ENCODE assay signal across 8 mouse cellular contexts in genomic region chr4:45084895-45085290, GRCm38 (mm10). TPM values are rescaled to one million over a fixed set of nuclear protein-coding genes. Genes with fewer than 3 reads are reported as not detected.
DNase-seq lines count a peak whose midpoint lies in the region; ATAC-seq and TF ChIP-seq lines count a peak whose summit lies in the region.

No protein-coding gene starts in this region.

- H3K27me3 ChIP-seq in erythroblast, embryonic 14.5 days (ENCODE audit: control insufficient read depth) = 0 out of 2 replicates have a peak, but pooled peaks cover 2% of the 10 kb centered on the region
- no peaks in the 10 kb centered on the region; the same call in 1 of the 2 replicates for H3K27me3 ChIP-seq in spleen, adult 2 months (ENCODE audit: control insufficient read depth, insufficient read depth, low read length)
- H3K27me3 ChIP-seq in limb, embryonic 14.5 days (ENCODE audit: control insufficient read depth, insufficient read depth, low read length) = no peaks in the 10 kb centered on the region
- no peaks in the 10 kb centered on the region for H3K27me3 ChIP-seq in stomach, postnatal 0 days (ENCODE audit: control insufficient read depth, insufficient read depth, low read length)

- WGBS in spleen, adult 2 months = 52% methylated on average over 8 of the region's 8 CpGs
- 33% methylated on average over 8 of the region's 8 CpGs for WGBS in limb, embryonic 14.5 days
- 23% methylated on average over 8 of the region's 8 CpGs for WGBS in stomach, postnatal 0 days

- peaks cover 67% of the 10 kb centered on the region for H3K4me1 ChIP-seq in erythroblast, embryonic 14.5 days (ENCODE audit: control insufficient read depth)
- no peaks in the 10 kb centered on the region for H3K4me1 ChIP-seq in spleen, adult 2 months (ENCODE audit: control insufficient read depth, insufficient read depth, insufficient read length)
- H3K4me1 ChIP-seq in limb, embryonic 14.5 days (ENCODE audit: control insufficient read depth, insufficient read depth, low read length) = peaks cover 11% of the 10 kb centered on the region
- 0 out of 2 replicates have a peak, but pooled peaks cover 4% of the 10 kb centered on the region for H3K4me1 ChIP-seq in stomach, postnatal 0 days (replicated peaks; ENCODE audit: control insufficient read depth, insufficient read depth)

- TF ChIP-seq POLR2A in spleen, adult 2 months (IDR thresholded peaks at IDR 0.05; ENCODE audit: low read depth, low read length) = no peak
- TF ChIP-seq POLR2A in limb, embryonic 14.5 days (IDR thresholded peaks at IDR 0.05; ENCODE audit: borderline replicate concordance, extremely low read depth, insufficient read depth, insufficient read length) = no peak

- no peak for TF ChIP-seq CTCF in spleen, adult 2 months (IDR thresholded peaks at IDR 0.05; ENCODE audit: extremely low read depth, insufficient read depth, insufficient read length, insufficient replicate concordance)
- TF ChIP-seq CTCF in stomach, postnatal 0 days (IDR thresholded peaks at IDR 0.05; ENCODE audit: low read depth) = 0 out of 2 replicates have a peak, but pooled peaks have one; percentile 21

- H3K4me2 ChIP-seq in limb, embryonic 14.5 days (replicated peaks; ENCODE audit: low read depth, low read length, severe bottlenecking) = peak overlapping the region; percentile 66
- H3K4me2 ChIP-seq in stomach, postnatal 0 days (replicated peaks; ENCODE audit: low read depth) = peak overlapping the region; percentile 93

- H3K9ac ChIP-seq in limb, embryonic 14.5 days (ENCODE audit: low read depth, low read length, severe bottlenecking) = 0 out of 2 replicates have a peak overlapping the region, but pooled peaks have one; percentile 32
- H3K9ac ChIP-seq in stomach, postnatal 0 days (ENCODE audit: low read length) = peak overlapping the region; percentile 89

- H3K27ac ChIP-seq in spleen, adult 2 months (ENCODE audit: insufficient read depth, low read length) = no peak overlapping the region
- H3K27ac ChIP-seq in limb, embryonic 14.5 days (replicated peaks; ENCODE audit: low read depth, low read length) = peak overlapping the region; percentile 80
- peak overlapping the region; percentile 53 for H3K27ac ChIP-seq in stomach, postnatal 0 days (replicated peaks)

- ATAC-seq in erythroblast, adult 5-6 weeks (replicated peaks; ENCODE audit: low FRiP score, poor library complexity, severe bottlenecking) = no peak
- ATAC-seq in limb, embryonic 14.5 days (ENCODE audit: low FRiP score, low read depth) = 0 out of 2 replicates have a peak, but pooled peaks have one; percentile 5
- ATAC-seq in stomach, postnatal 0 days (ENCODE audit: low FRiP score, low TSS enrichment) = peak; percentile 5; the same call in 1 of the 2 replicates

- no peak for DNase-seq in spleen, adult 2 months (ENCODE audit: low read depth in 1 of 2, low spot score in 2 of 2)
- DNase-seq in spleen, adult 12 weeks (ENCODE audit: low spot score) = no peak
- DNase-seq in limb, embryonic 14.5 days (ENCODE audit: low spot score) = peak; percentile 8
- no peak for DNase-seq in stomach, postnatal 0 days (ENCODE audit: low spot score)
- no peak for DNase-seq in urinary bladder, adult 18-20 months (ENCODE audit: low spot score in 2 of 2)
- no peak for DNase-seq in ovary, postnatal 10 days (ENCODE audit: low spot score)

- TF ChIP-seq EP300 in stomach, postnatal 0 days (optimal IDR thresholded peaks at IDR 0.05) = no peak

- H3K4me3 ChIP-seq in erythroblast, embryonic 14.5 days (replicated peaks) = peak overlapping the region; percentile 88
- H3K4me3 ChIP-seq in spleen, adult 2 months (ENCODE audit: extremely low read depth, insufficient read depth, insufficient read length) = peak overlapping the region; percentile 73
- H3K4me3 ChIP-seq in limb, embryonic 14.5 days (replicated peaks; ENCODE audit: low read length) = peak overlapping the region; percentile 91
- H3K4me3 ChIP-seq in stomach, postnatal 0 days (ENCODE audit: low read depth, low read length) = peak overlapping the region; percentile 80

- H3K36me3 ChIP-seq in erythroblast, embryonic 14.5 days (ENCODE audit: control insufficient read depth) = peaks cover 3% of the 10 kb centered on the region; the same call in 1 of the 2 replicates
- no peaks in the 10 kb centered on the region for H3K36me3 ChIP-seq in spleen, adult 2 months (ENCODE audit: control insufficient read depth, insufficient read depth, low read length)
- no peaks in the 10 kb centered on the region for H3K36me3 ChIP-seq in limb, embryonic 14.5 days (ENCODE audit: control insufficient read depth, insufficient read depth, low read length)
- H3K36me3 ChIP-seq in stomach, postnatal 0 days (ENCODE audit: control insufficient read depth, insufficient read depth, low read length) = no peaks in the 10 kb centered on the region

- peaks cover 2% of the 10 kb centered on the region; the same call in 1 of the 2 replicates for H3K9me3 ChIP-seq in erythroblast, embryonic 14.5 days (ENCODE audit: control insufficient read depth, low read length)
- no peaks in the 10 kb centered on the region for H3K9me3 ChIP-seq in limb, embryonic 14.5 days (ENCODE audit: control insufficient read depth, low read length)
- no peaks in the 10 kb centered on the region for H3K9me3 ChIP-seq in stomach, postnatal 0 days (ENCODE audit: control insufficient read depth, low read length)

RNA-seq across cellular contexts. Expression of gene Fbxo10, which starts 0.5 kb away (rescaled TPM):
- polyA plus RNA-seq in erythroblast, embryonic 14.5 days (2012) = 0.60 and 0.71 TPM in 2 replicates
- 2.1 and 7.1 TPM in 2 replicates for total RNA-seq in erythroblast, adult 5-6 weeks (2015; ENCODE audit: low replicate concordance)
- 4.0 and 5.5 TPM in 2 replicates for total RNA-seq in erythroblast, adult 5-6 weeks (2017; ENCODE audit: low replicate concordance)
- 5.2 and 6.6 TPM in 2 replicates for polyA plus RNA-seq in spleen, adult 2 months (2012; rRNA removed)
- polyA plus RNA-seq in limb, embryonic 14.5 days (2012; rRNA removed) = 28.9 and 34.0 TPM in 2 replicates
- polyA plus RNA-seq in limb, embryonic 14.5 days (2014; fragmentation: Nextera tagmentation; extraction: Ambion mirVana) = 15.0 and 16.4 TPM in 2 replicates
- polyA plus RNA-seq in stomach, postnatal 0 days (2015; fragmentation: Nextera tagmentation; extraction: Ambion mirVana) = 3.7 and 4.1 TPM in 2 replicates

RNA-seq across cellular contexts. Expression of gene Tomm5, which starts 23.0 kb away (rescaled TPM):
- 1.9 and 3.5 TPM in 2 replicates for polyA plus RNA-seq in erythroblast, embryonic 14.5 days (2012)
- total RNA-seq in erythroblast, adult 5-6 weeks (2015; ENCODE audit: low replicate concordance) = 27.6 and 42.7 TPM in 2 replicates
- total RNA-seq in erythroblast, adult 5-6 weeks (2017; ENCODE audit: low replicate concordance) = 14.1 and 28.4 TPM in 2 replicates
- 39.7 and 44.4 TPM in 2 replicates for polyA plus RNA-seq in spleen, adult 2 months (2012; rRNA removed)
- 152 and 176 TPM in 2 replicates for polyA plus RNA-seq in limb, embryonic 14.5 days (2012; rRNA removed)
- polyA plus RNA-seq in limb, embryonic 14.5 days (2014; fragmentation: Nextera tagmentation; extraction: Ambion mirVana) = 227 and 255 TPM in 2 replicates
- 243 and 257 TPM in 2 replicates for polyA plus RNA-seq in stomach, postnatal 0 days (2015; fragmentation: Nextera tagmentation; extraction: Ambion mirVana)
